Mouse (Mus musculus): Measurements from ENCODE around the gene Olfr968. TPM values are rescaled to one million over a fixed set of nuclear protein-coding genes. Genes with fewer than 3 reads are reported as not detected.

Olfr968 gene
- polyA plus RNA-seq (2012; rRNA removed), result not detected in 2 replicates

GRCm38 (mm10) chr9:39783153-39783552, at the start of gene Olfr968:
Olfr968 (minus strand) TSS chr9:39783253.

GRCm38 (mm10) chr9:39808560-39808959, 25.5 kb upstream of the Olfr968 start, which contains the start of gene Olfr970:
Olfr970 (plus strand) TSS chr9:39808860.

GRCm38 (mm10) chr9:39790558-39790957, 7.5 kb upstream of the Olfr968 start, which contains the start of gene Olfr969:
Olfr969 (plus strand) TSS chr9:39790945.

GRCm38 (mm10) chr9:39745949-39746348, 37.1 kb downstream of the Olfr968 start, which contains the start of gene Olfr967:
Olfr967 (plus strand) TSS chr9:39746249.

GRCm38 (mm10) chr9:39730678-39731077, 52.4 kb downstream of the Olfr968 start, which contains the start of gene Olfr150:
Olfr150 (plus strand) TSS chr9:39730978.

Other genes with a start within 250 kb of the Olfr968 start
- not detected in 2 replicates for gene Olfr958, start 229.2 kb downstream of the Olfr968 start, polyA plus RNA-seq (2012; rRNA removed)
- not detected in 2 replicates for gene Olfr959, start 207.7 kb downstream of the Olfr968 start, polyA plus RNA-seq (2012; rRNA removed)
- gene AW551984, start 178.8 kb downstream of the Olfr968 start, polyA plus RNA-seq (2012; rRNA removed), result 1.2 and 2.3 TPM in 2 replicates
- gene Olfr148, start 172.6 kb downstream of the Olfr968 start, polyA plus RNA-seq (2012; rRNA removed), result not detected in 2 replicates
- gene Olfr960, start 161.9 kb downstream of the Olfr968 start, polyA plus RNA-seq (2012; rRNA removed), result not detected in 2 replicates
- gene Olfr961, start 138.2 kb downstream of the Olfr968 start, polyA plus RNA-seq (2012; rRNA removed), result not detected in 2 replicates
- not detected in 2 replicates for gene Olfr963, start 116.0 kb downstream of the Olfr968 start, polyA plus RNA-seq (2012; rRNA removed)
- gene Olfr149, start 76.1 kb downstream of the Olfr968 start, polyA plus RNA-seq (2012; rRNA removed), result not detected in 2 replicates
- not detected in 2 replicates for gene Olfr965, start 71.9 kb downstream of the Olfr968 start, polyA plus RNA-seq (2012; rRNA removed)
- gene Olfr150, start 52.3 kb downstream of the Olfr968 start, polyA plus RNA-seq (2012; rRNA removed), result not detected in 2 replicates
- not detected in 2 replicates for gene Olfr967, start 37.0 kb downstream of the Olfr968 start, polyA plus RNA-seq (2012; rRNA removed)
- gene Olfr969, start 7.7 kb upstream of the Olfr968 start, polyA plus RNA-seq (2012; rRNA removed), result not detected in 2 replicates
- gene Olfr970, start 25.6 kb upstream of the Olfr968 start, polyA plus RNA-seq (2012; rRNA removed), result not detected in 2 replicates
- not detected in 2 replicates for gene Olfr971, start 53.6 kb upstream of the Olfr968 start, polyA plus RNA-seq (2012; rRNA removed)
- gene Olfr972, start 83.2 kb upstream of the Olfr968 start, polyA plus RNA-seq (2012; rRNA removed), result not detected in 2 replicates
- not detected in 2 replicates for gene Olfr229, start 124.1 kb upstream of the Olfr968 start, polyA plus RNA-seq (2012; rRNA removed)
- gene Olfr974, start 154.2 kb upstream of the Olfr968 start, polyA plus RNA-seq (2012; rRNA removed), result not detected in 2 replicates
- gene Olfr975, start 168.8 kb upstream of the Olfr968 start, polyA plus RNA-seq (2012; rRNA removed), result not detected in 2 replicates
- not detected in 2 replicates for gene Olfr976, start 177.9 kb upstream of the Olfr968 start, polyA plus RNA-seq (2012; rRNA removed)
- gene Olfr978, start 208.9 kb upstream of the Olfr968 start, polyA plus RNA-seq (2012; rRNA removed), result not detected in 2 replicates
- not detected in 2 replicates for gene Olfr979, start 220.2 kb upstream of the Olfr968 start, polyA plus RNA-seq (2012; rRNA removed)
- not detected in 2 replicates for gene Olfr980, start 226.3 kb upstream of the Olfr968 start, polyA plus RNA-seq (2012; rRNA removed)
- not detected in 2 replicates for gene Olfr981, start 238.2 kb upstream of the Olfr968 start, polyA plus RNA-seq (2012; rRNA removed)

Data from liver, embryonic 14 days (tissue).